26 mouse cellular contexts compared by ENCODE assay signal in genomic region chr12:108987448-108987847, GRCm38 (mm10).
DNase-seq lines count a peak whose midpoint lies in the region; ATAC-seq and TF ChIP-seq lines count a peak whose summit lies in the region.
"Had no signal": no experiment of that assay in that cellular context is flagged by ENCODE, and none has a peak within 500 bp of the region (broad histone marks: within the 10 kb centered on the region; RNA-seq: fewer than 3 reads in every experiment).

No protein-coding gene starts in this region.

- H3K27ac ChIP-seq in hindbrain, embryonic 12.5 days, result 0 out of 2 replicates have a peak overlapping the region, but pooled peaks have one; percentile 23
- H3K27ac ChIP-seq in hindbrain, embryonic 16.5 days (ENCODE audit: low read depth, low read length), result no peak overlapping the region
- no peak overlapping the region; the same call in 1 of the 2 replicates for H3K27ac ChIP-seq in limb, embryonic 11.5 days (replicated peaks; ENCODE audit: low read depth, low read length)
- no peak overlapping the region for H3K27ac ChIP-seq in neural tube, embryonic 15.5 days (replicated peaks)
- no peak overlapping the region for H3K27ac ChIP-seq in kidney, adult 2 months (ENCODE audit: insufficient read depth, low read depth, low read length)
- H3K27ac ChIP-seq: embryonic facial prominence, embryonic 12.5 days; forebrain, embryonic 12.5 days; forebrain, embryonic 15.5 days; hindbrain, embryonic 13.5 days; hindbrain, postnatal 0 days had no signal

- H3K9me3 ChIP-seq in hindbrain, embryonic 12.5 days (replicated peaks), result no peaks in the 10 kb centered on the region
- H3K9me3 ChIP-seq in hindbrain, embryonic 16.5 days (ENCODE audit: control insufficient read depth, low read length), result no peaks in the 10 kb centered on the region
- H3K9me3 ChIP-seq in limb, embryonic 11.5 days (ENCODE audit: control insufficient read depth, low read length), result no peaks in the 10 kb centered on the region
- H3K9me3 ChIP-seq in neural tube, embryonic 15.5 days (replicated peaks), result no peaks in the 10 kb centered on the region
- H3K9me3 ChIP-seq: embryonic facial prominence, embryonic 12.5 days; forebrain, embryonic 12.5 days; forebrain, embryonic 15.5 days; hindbrain, embryonic 13.5 days had no signal

- WGBS in hindbrain, embryonic 12.5 days, result 80% methylated on average over 9 of the region's 9 CpGs
- WGBS in hindbrain, embryonic 16.5 days, result 73% methylated on average over 9 of the region's 9 CpGs
- WGBS in limb, embryonic 11.5 days, result 46% methylated on average over 9 of the region's 9 CpGs
- 77% methylated on average over 9 of the region's 9 CpGs for WGBS in neural tube, embryonic 15.5 days
- 81% methylated on average over 9 of the region's 9 CpGs for WGBS in kidney, adult 2 months

- H3K4me2 ChIP-seq in hindbrain, embryonic 12.5 days (replicated peaks), result no peak overlapping the region
- no peak overlapping the region for H3K4me2 ChIP-seq in hindbrain, embryonic 16.5 days (ENCODE audit: low read length)
- no peak overlapping the region for H3K4me2 ChIP-seq in limb, embryonic 11.5 days (ENCODE audit: low read depth, severe bottlenecking)
- no peak overlapping the region for H3K4me2 ChIP-seq in neural tube, embryonic 15.5 days
- H3K4me2 ChIP-seq: embryonic facial prominence, embryonic 12.5 days; forebrain, embryonic 12.5 days; forebrain, embryonic 15.5 days; heart, embryonic 11.5 days; hindbrain, embryonic 13.5 days had no signal

- H3K9ac ChIP-seq in hindbrain, embryonic 12.5 days, result no peak overlapping the region
- H3K9ac ChIP-seq in hindbrain, embryonic 16.5 days (ENCODE audit: low read depth, low read length), result no peak overlapping the region
- H3K9ac ChIP-seq in limb, embryonic 11.5 days (ENCODE audit: low read length), result no peak overlapping the region
- H3K9ac ChIP-seq in neural tube, embryonic 15.5 days (replicated peaks), result no peak overlapping the region
- H3K9ac ChIP-seq: embryonic facial prominence, embryonic 12.5 days; forebrain, embryonic 12.5 days; forebrain, embryonic 15.5 days; hindbrain, embryonic 13.5 days had no signal

- no peak for ATAC-seq in hindbrain, embryonic 12.5 days (ENCODE audit: low FRiP score)
- no peak for ATAC-seq in hindbrain, embryonic 16.5 days
- peak; percentile 69 for ATAC-seq in limb, embryonic 11.5 days (ENCODE audit: insufficient number of reproducible peaks, low FRiP score, low TSS enrichment, low read depth)
- no peak for ATAC-seq in neural tube, embryonic 15.5 days (ENCODE audit: low FRiP score)
- ATAC-seq: forebrain, embryonic 15.5 days; hindbrain, postnatal 0 days; Patski had no signal

- no peak for TF ChIP-seq POLR2A in kidney, adult 2 months (IDR thresholded peaks at IDR 0.05; ENCODE audit: low read depth, low read length)

- peak; percentile 73 for DNase-seq in forelimb bud, embryonic 11.5 days (ENCODE audit: low read depth, low spot score)
- DNase-seq in limb, embryonic 11.5 days (ENCODE audit: low spot score), result peak; percentile 58
- DNase-seq in heart, adult 18-20 months, result no peak
- no peak for DNase-seq in kidney, adult 2 months
- DNase-seq: adrenal gland, postnatal 10 days; adrenal gland, postnatal 36 days; B cell, adult 2 months; cerebellum, adult 18-20 months; cerebellum, adult 9-10 months; cerebellum, postnatal 14 days; embryo, embryonic 11 days; gastrocnemius, postnatal 10 days; gastrocnemius, postnatal 36 days had no signal

- TF ChIP-seq CTCF in kidney, adult 2 months (conservative IDR thresholded peaks at IDR 0.05; ENCODE audit: insufficient read depth, insufficient read length, low read depth, low read length), result no peak

- no peaks in the 10 kb centered on the region for H3K27me3 ChIP-seq in hindbrain, embryonic 12.5 days
- H3K27me3 ChIP-seq in hindbrain, embryonic 16.5 days (replicated peaks; ENCODE audit: control insufficient read depth, insufficient read depth, low read length), result no peaks in the 10 kb centered on the region
- H3K27me3 ChIP-seq in limb, embryonic 11.5 days (ENCODE audit: control insufficient read depth, insufficient read depth, low read length), result no peaks in the 10 kb centered on the region
- no peaks in the 10 kb centered on the region for H3K27me3 ChIP-seq in neural tube, embryonic 15.5 days (replicated peaks)
- H3K27me3 ChIP-seq in kidney, adult 2 months (replicated peaks; ENCODE audit: control insufficient read depth, insufficient read depth, low read length), result no peaks in the 10 kb centered on the region
- H3K27me3 ChIP-seq: CH12.LX; embryonic facial prominence, embryonic 12.5 days; forebrain, embryonic 12.5 days; forebrain, embryonic 15.5 days; hindbrain, embryonic 13.5 days; Patski had no signal

- H3K4me1 ChIP-seq in hindbrain, embryonic 12.5 days, result peaks cover 17% of the 10 kb centered on the region
- H3K4me1 ChIP-seq in hindbrain, embryonic 16.5 days (ENCODE audit: control insufficient read depth, insufficient read depth, low read depth, low read length), result peaks cover 6% of the 10 kb centered on the region
- H3K4me1 ChIP-seq in limb, embryonic 11.5 days (ENCODE audit: control insufficient read depth, insufficient read depth, low read length), result peaks cover 3% of the 10 kb centered on the region; the same call in 1 of the 2 replicates
- H3K4me1 ChIP-seq in neural tube, embryonic 15.5 days, result peaks cover 5% of the 10 kb centered on the region
- no peaks in the 10 kb centered on the region for H3K4me1 ChIP-seq in kidney, adult 2 months (ENCODE audit: control insufficient read depth, insufficient read depth, low read length)

- no peak overlapping the region for H3K4me3 ChIP-seq in hindbrain, embryonic 12.5 days
- H3K4me3 ChIP-seq in hindbrain, embryonic 16.5 days (ENCODE audit: low read length), result no peak overlapping the region
- H3K4me3 ChIP-seq in limb, embryonic 11.5 days (ENCODE audit: low read depth, low read length), result no peak overlapping the region
- H3K4me3 ChIP-seq in neural tube, embryonic 15.5 days (replicated peaks), result no peak overlapping the region
- H3K4me3 ChIP-seq in kidney, adult 2 months (ENCODE audit: insufficient read depth, low read depth, low read length), result no peak overlapping the region
- H3K4me3 ChIP-seq: embryonic facial prominence, embryonic 12.5 days; erythroblast, embryonic 14.5 days; forebrain, embryonic 12.5 days; forebrain, embryonic 15.5 days; hindbrain, embryonic 13.5 days had no signal

- H3K36me3 ChIP-seq in hindbrain, embryonic 12.5 days, result no peaks in the 10 kb centered on the region
- H3K36me3 ChIP-seq in hindbrain, embryonic 16.5 days (ENCODE audit: control insufficient read depth, insufficient read depth, low read length), result no peaks in the 10 kb centered on the region
- H3K36me3 ChIP-seq in limb, embryonic 11.5 days (ENCODE audit: control insufficient read depth, insufficient read depth, low read length), result no peaks in the 10 kb centered on the region
- no peaks in the 10 kb centered on the region for H3K36me3 ChIP-seq in neural tube, embryonic 15.5 days
- H3K36me3 ChIP-seq in kidney, adult 2 months (ENCODE audit: control insufficient read depth, insufficient read depth, low read length), result no peaks in the 10 kb centered on the region
- H3K36me3 ChIP-seq: embryonic facial prominence, embryonic 12.5 days; forebrain, embryonic 12.5 days; forebrain, embryonic 15.5 days; G1E; hindbrain, embryonic 13.5 days had no signal

Comparison
In these comparisons a context has a peak if more than half of its experiments do, and no peak if none do; other contexts are left out.
1. DNase-seq: peak in forelimb bud, embryonic 11.5 days (single experiment) and limb, embryonic 11.5 days (single experiment); none in heart, adult 18-20 months (0 of 2) and kidney, adult 2 months (single experiment).